Mouse (Mus musculus): Measurements from ENCODE around the gene Trim29.

Gene Trim29

DNA sequence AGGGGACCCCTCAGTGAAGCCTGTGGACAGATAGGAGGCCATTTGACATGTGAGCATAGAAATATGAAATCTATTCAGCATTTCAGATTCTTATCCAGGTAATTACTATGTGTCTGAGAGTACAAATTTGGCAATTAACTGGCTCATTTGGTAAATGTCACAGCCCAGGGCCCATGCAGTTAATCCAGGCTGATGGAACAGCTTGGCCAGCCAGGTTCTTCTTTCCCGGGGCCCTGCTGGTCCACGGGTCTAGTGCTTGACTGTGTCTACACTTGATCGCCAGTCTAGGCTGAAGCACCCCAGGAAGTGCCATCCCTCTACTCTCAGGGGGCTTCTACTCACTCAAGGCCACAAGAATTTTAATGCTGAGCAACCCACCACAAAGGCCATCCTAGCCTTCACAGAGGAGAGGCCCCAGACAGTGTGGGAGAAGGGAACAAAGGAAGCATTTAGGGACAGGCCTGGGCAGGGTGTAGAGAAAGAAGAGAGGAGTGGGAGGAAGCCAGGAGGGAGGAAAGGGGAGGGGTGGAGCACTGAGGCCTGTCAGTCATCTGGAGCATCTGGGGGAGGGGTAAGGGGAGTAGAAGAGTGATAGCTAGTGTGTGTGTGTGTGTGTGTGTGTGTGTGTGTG is 4.8 kb downstream of the Trim29 start:
- DNase-seq (ENCODE audit: low spot score): no peak

DNA sequence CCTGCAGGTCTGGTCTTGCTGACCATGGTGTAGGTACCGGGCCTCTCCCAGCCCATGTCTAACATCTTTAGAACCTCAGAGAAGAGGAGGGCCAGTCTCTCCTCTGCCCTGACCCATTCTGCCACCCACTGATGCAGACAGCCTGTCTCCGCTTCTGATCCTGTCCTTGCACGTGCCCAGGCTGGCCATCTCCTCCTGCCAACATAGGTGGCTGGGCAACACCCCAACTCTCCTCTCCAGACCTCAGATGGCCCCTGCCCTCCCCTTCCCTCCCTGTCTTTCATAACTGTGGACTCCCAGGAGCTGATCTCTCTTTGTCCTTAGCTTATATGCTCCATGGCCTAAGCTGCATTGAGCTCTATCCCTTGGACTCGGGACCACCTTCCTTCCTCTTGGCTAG is 5.8 kb downstream of the Trim29 start:
- DNase-seq (ENCODE audit: low spot score): no peak

GRCm38 (mm10) chr9:43318661-43319060 is 8.0 kb downstream of the Trim29 start:
- no peak for DNase-seq (ENCODE audit: low spot score)

DNA sequence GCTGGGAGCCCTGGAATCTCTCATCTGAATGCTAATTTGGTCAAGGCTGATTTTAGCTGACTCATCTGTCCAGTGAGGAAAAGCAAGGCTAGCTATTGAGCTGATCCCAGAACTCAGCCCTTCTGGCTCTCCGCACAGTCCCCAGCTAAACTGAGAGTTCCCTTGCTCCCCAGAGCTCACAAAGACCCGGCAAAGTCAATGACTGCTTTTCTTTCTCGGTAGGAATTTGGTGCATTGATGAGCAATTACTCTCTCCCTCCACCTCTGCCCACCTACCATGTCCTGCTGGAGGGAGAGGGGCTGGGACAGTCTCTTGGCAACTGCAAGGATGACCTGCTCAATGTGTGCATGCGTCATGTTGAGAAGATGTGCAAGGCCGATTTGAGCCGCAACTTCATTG is 11.3 kb downstream of the Trim29 start:
- DNase-seq (ENCODE audit: low spot score): no peak

GRCm38 (mm10) chr9:43322666-43323065 is 12.0 kb downstream of the Trim29 start:
- no peak for DNase-seq (ENCODE audit: low spot score)

DNA sequence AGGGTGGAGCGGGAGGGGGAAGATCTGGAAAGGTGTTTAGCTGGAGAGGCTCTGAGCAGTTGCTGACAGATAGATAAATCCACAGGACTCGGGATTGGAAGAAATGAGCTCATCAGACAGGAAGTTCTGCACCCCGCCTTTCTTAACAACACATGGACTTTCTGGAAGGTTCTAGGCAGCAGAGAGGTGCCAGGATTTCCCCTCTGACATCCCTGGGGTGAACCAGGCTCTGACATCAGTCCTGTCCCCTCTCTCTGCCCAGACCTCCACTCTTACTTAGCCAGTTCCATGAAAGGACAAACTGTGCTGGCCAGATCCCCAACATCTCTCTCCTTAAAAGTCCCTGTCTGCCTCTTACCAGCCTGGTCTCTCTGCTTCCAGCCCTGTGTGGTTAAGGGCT is 14.8 kb downstream of the Trim29 start:
- no peak for DNase-seq (ENCODE audit: low spot score)

- no peak for DNase-seq (ENCODE audit: low spot score)
These were observed 15.5 kb downstream of the Trim29 start for GRCm38 (mm10) chr9:43326015-43326631.

GRCm38 (mm10) chr9:43327182-43328129 is 16.8 kb downstream of the Trim29 start:
- DNase-seq (ENCODE audit: low spot score): no peak

DNA sequence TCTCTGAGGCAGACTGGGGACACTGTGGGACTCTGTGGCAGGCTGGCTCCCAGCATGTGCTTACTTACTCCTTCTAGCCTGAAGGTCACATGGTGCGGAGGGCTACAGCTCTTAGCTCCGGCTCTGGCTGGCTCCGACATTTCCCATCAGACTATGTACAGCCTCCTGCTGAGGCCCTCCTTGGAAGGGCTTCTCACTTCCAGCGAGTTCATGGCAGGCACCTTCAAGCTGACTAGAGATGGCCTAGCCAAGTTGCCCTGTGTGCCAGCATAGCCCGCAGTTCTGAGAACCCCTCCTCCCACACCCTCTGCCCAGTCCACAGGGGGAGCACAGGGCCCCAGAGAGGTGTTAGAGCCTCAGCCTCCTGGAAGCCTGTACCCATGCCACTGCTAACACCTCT is 19.8 kb downstream of the Trim29 start:
- no peak for DNase-seq (ENCODE audit: low spot score)

- no peak for DNase-seq (ENCODE audit: low spot score)
These were observed 21.1 kb downstream of the Trim29 start for GRCm38 (mm10) chr9:43331476-43332471.

- DNase-seq (ENCODE audit: low spot score): no peak
These were observed 23.8 kb downstream of the Trim29 start for GRCm38 (mm10) chr9:43334476-43334875.

DNA sequence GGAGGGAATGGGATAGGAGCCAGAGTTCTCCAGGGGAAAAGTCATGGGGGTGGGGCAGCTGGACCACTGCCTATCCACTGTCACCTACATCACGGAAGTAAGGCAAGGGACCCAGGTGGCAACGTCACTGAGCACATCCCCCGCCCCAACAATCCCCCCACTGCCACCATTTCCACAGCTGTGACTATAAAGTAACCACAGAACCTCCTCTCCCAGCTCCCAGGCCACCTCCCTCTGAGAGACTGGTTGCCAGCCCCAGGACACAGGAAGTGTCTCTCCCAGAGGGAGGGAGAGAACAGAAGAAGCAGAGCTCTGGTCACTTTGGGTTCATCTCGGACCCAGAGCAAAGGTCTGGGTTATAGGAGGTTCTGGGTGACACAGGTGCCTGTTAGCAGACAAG is 27.0 kb downstream of the Trim29 start:
- no peak for DNase-seq (ENCODE audit: low spot score)

- DNase-seq (ENCODE audit: low spot score): no peak
These were observed 27.4 kb downstream of the Trim29 start for GRCm38 (mm10) chr9:43338067-43338466.

DNA sequence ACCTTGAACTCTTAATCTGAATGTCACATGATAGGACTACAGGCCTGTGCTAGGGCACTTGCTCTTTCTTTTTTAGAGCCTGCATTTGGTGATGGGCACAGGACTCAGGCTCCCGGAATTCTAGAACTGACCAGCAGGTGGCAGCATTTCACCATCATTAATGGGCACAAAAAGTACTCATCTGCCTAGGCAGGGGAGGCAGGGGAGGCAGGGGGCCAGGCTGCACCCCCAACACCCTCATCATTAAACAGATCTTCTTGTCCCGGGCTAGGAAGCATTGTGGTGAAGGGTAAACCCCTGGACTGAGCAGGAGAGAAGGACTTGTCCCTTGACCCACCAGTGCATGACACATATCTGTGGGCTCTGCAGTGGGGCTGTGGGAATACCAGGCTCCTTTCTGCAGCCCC is 29.0 kb downstream of the Trim29 start:
- DNase-seq (ENCODE audit: low spot score): peak; percentile 29

DNA sequence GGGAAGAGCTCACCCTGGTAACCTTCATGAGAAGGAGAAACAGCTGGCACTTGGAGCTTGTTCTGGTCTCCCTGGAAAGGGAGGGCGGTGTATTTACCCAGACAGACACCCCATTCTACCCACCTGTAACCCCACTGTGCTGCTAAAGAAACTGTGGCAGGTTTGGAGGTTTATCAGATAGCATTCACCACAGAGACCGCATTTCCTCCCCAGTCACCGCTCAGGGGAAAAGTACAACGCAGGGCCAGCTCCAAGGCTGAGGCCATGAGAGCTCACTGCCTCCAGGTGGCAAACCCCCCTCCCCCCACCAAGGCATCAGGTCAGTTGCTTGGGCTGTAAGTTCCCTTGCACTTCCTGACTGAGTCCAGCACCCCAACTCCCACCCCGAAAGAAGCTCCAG is 39.4 kb downstream of the Trim29 start:
- DNase-seq (ENCODE audit: low spot score): no peak

DNA sequence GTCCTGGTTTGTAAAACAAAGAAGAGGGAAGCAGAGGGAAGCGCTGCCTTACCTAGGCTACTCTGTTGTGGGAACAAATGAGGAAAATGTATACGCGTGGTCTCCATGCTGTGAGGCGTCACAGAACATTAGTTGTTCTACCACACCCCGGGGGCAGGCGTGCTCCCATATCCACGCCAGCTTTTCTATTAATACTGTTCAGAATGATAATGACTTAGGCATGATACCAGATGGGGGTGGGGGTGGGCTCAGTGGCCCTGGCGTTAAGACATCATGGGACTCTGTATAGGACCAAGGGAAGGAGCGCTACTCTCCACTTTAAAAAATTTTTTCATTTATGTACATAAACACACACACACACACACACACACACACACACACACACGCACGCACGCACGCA is 40.4 kb downstream of the Trim29 start:
- DNase-seq (ENCODE audit: low spot score): no peak

DNA sequence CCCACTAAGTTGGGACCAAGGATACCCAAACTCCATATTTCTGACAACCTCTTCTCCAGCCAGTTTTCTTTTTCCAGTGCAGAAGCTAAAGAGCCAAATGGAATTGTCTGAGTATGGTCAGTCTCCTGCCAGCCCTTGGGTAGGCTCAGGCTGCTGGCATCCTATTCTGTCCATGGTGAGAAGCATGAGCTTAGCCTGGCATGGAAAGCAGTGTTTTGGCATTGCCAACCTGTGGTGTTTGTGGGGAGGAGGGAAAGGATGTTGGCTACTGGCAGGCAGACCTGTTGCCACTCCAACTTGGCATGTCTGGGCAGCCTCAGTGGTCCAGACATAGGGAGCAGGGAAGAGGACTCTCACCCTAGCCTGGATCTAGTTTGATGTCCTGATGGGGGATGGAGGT is 46.4 kb downstream of the Trim29 start:
- DNase-seq (ENCODE audit: low spot score): no peak

DNA sequence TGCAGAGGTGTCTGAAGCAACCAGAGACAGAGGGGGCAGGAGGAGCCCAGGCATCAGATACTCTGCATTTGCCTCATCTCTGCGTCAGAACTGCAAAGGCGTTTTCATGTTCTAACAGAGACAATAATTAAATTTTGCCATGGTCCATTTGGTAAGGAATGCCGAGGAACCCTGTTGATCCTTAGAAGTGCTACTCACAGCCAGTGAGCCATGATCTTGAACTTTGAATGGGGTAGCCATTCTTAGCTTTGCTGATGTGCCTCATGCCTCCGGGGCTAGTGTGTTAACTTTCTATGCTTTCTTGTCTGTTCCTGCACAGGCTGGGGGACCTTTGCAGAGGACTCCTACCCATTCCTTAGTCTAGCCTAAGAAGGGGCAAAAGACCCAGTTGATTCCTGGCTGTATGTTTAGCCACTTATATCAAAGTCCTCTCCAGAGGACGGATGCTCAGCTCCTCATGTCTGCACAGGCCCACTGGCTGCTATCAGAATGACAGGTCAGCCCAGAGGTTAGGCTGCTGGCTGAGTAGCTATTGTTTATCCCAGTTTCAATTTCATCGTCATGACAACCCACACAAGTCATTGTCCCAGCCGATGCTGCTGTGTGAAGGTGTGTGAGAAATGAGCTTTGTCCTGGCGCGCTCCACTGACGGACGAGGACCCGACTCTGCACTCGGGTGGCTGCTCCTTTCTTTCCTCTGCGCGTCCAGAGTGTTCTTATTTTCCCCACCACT is 48.1 kb downstream of the Trim29 start:
- no peak for DNase-seq (ENCODE audit: low spot score)

GRCm38 (mm10) chr9:43368781-43369180 is 58.1 kb downstream of the Trim29 start:
- DNase-seq (ENCODE audit: low spot score): no peak

- DNase-seq (ENCODE audit: low spot score): no peak
These were observed 73.2 kb downstream of the Trim29 start for GRCm38 (mm10) chr9:43383871-43384270.

DNA sequence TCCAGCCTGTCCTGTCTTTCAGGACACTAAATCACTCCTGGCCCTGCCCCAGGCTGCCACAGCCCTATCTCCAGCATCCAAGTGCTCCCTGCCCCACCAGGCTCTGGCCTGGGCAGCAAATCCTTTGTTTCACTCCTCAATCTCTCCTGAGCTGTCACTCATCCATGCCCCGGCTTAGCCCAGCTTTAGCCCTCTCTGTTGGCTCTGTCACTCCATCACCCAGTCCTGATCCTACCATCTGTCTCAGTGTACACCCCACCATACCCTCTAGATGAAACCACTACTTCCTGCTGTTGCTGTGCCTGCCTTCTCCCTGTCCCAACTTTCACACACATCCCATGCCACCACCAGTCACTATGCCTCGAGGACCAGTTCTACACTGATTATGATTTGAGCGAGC is 73.8 kb downstream of the Trim29 start:
- DNase-seq (ENCODE audit: low spot score): no peak

Measured in c-Kit-positive CD71-positive TER-119-positive erythroid progenitor cells, embryonic 14.5 days (primary cell).